Mouse (Mus musculus) testis, adult 2 months (tissue): ENCODE measurements at regions not wholly inside any gene's neighbourhood (a gene's known extent, or its start where the extent isn't known, plus 50 kb on each side); places are given as distances from the start of the nearest gene placed in this dataset.

Source experiments
- H3K27ac ChIP-seq: fragments of 200-500 bp; 2 replicates; pipeline ENCODE4 v1.5.1; 2012; ENCODE audit warnings: low read depth, low read length; ENCODE audit not compliant: control insufficient read depth, insufficient read depth
- H3K27me3 ChIP-seq: fragments of 200-500 bp; 2 replicates; pipeline ENCODE4 v1.6.1; 2012; ENCODE audit warnings: mild to moderate bottlenecking, low read length, moderate library complexity; ENCODE audit not compliant: control insufficient read depth, insufficient read depth
- H3K36me3 ChIP-seq: fragments of 200-500 bp; 2 replicates; pipeline ENCODE4 v1.6.1; 2012; ENCODE audit warnings: mild to moderate bottlenecking, low read length; ENCODE audit not compliant: control insufficient read depth, insufficient read depth
- H3K4me1 ChIP-seq: fragments of 200-500 bp; 2 replicates; pipeline ENCODE4 v1.6.1; 2012; ENCODE audit warnings: low read length; ENCODE audit not compliant: control insufficient read depth, insufficient read depth
- H3K4me3 ChIP-seq: fragments of 200-500 bp; 2 replicates; pipeline ENCODE4 v1.5.1; 2012; ENCODE audit warnings: low read depth, mild to moderate bottlenecking, low read length, moderate library complexity, mixed read lengths; ENCODE audit not compliant: control insufficient read depth
- CTCF ChIP-seq: fragments of 200-500 bp; IDR thresholded peaks from 2 replicates; pipeline ENCODE4 v1.5.1; 2012; ENCODE audit warnings: low read depth, mild to moderate bottlenecking, inconsistent platforms, low read length, moderate library complexity; ENCODE audit not compliant: control insufficient read depth, insufficient read depth, insufficient replicate concordance
- POLR2A ChIP-seq: fragments of 200-500 bp; IDR thresholded peaks from 2 replicates; pipeline ENCODE4 v1.6.1; 2012; ENCODE audit warnings: low read depth, mild to moderate bottlenecking, inconsistent platforms, low read length, moderate library complexity; ENCODE audit not compliant: control insufficient read depth

GRCm38 (mm10) chr1:88623040-88623439, 79.0 kb downstream of the Arl4c start:
- Histone ChIP-seq H3K36me3 (no peaks in the 10 kb centered on the region), H3K27ac (no peak overlapping the region), H3K4me1 (no peaks in the 10 kb centered on the region), H3K4me3 (no peak overlapping the region), H3K27me3 (no peaks in the 10 kb centered on the region)
- TF ChIP-seq POLR2A: no peak
- TF ChIP-seq CTCF: no peak

- H3K27ac ChIP-seq: no peak overlapping the region
- H3K36me3 ChIP-seq: no peaks in the 10 kb centered on the region
- TF ChIP-seq POLR2A (no peak), CTCF (no peak)
- no peak overlapping the region for H3K4me3 ChIP-seq
- no peaks in the 10 kb centered on the region for H3K4me1 ChIP-seq
- H3K27me3 ChIP-seq: no peaks in the 10 kb centered on the region
Observed at GRCm38 (mm10) chr1:88622356-88622755, 79.7 kb downstream of the Arl4c start.

GRCm38 (mm10) chr1:88621214-88621613, 80.8 kb downstream of the Arl4c start:
- no peak for TF ChIP-seq POLR2A
- TF ChIP-seq CTCF: no peak
- Histone ChIP-seq H3K4me1 (no peaks in the 10 kb centered on the region), H3K36me3 (no peaks in the 10 kb centered on the region), H3K27me3 (no peaks in the 10 kb centered on the region), H3K27ac (no peak overlapping the region), H3K4me3 (peak overlapping the region; percentile 1; the same call in 1 of the 2 replicates)

GRCm38 (mm10) chr1:88613007-88613406, 89.0 kb downstream of the Arl4c start:
- H3K27me3 ChIP-seq: no peaks in the 10 kb centered on the region
- no peaks in the 10 kb centered on the region for H3K4me1 ChIP-seq
- H3K27ac ChIP-seq: no peak overlapping the region
- no peak for TF ChIP-seq CTCF
- TF ChIP-seq POLR2A: no peak
- H3K36me3 ChIP-seq: no peaks in the 10 kb centered on the region
- no peak overlapping the region for H3K4me3 ChIP-seq

DNA sequence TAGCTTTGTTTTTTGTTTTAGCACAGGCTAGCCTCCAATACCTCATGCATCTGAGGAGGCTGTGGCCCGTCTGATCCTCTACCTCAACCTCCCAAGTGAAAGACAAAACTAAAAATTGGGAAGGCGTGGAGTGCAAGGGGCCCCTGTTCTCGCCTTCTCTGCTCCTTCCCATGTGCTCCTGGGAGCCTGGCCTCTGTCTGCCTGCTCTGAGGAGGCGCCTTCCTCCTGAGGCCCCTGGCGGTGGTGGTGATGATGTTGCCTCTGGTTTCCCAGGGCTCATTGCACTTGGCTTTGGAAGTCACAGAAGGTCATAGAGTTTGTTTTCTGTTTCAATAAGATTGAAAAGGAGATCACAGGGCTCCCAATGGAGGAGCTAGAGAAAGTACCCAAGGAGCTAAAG, 90.8 kb downstream of the Arl4c start:
- Histone ChIP-seq H3K36me3 (no peaks in the 10 kb centered on the region), H3K4me3 (no peak overlapping the region), H3K27me3 (no peaks in the 10 kb centered on the region), H3K4me1 (no peaks in the 10 kb centered on the region), H3K27ac (no peak overlapping the region)
- no peak for TF ChIP-seq CTCF
- no peak for TF ChIP-seq POLR2A

DNA sequence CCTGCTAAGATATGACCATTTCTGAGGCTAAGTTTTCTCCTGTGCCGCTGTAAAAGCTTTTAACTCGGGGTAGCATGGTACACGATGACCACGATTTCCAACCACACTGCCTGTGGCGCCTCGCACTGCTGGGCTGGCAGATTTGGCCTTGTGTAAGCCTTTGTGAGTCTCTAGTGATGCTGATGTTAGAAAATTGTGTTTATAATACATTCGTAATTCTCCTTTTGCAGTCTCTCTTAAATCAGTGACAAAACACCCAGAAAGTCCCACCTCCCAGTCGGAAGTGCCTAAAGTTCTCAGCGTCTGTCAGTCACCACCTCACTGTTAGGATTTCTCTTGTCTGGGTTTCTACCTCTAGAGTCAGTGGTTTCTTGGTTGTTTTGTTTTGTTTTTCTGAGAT, 91.2 kb downstream of the Arl4c start:
- Histone ChIP-seq H3K27ac (no peak overlapping the region), H3K27me3 (no peaks in the 10 kb centered on the region), H3K4me1 (no peaks in the 10 kb centered on the region), H3K4me3 (no peak overlapping the region), H3K36me3 (no peaks in the 10 kb centered on the region)
- TF ChIP-seq CTCF (no peak), POLR2A (no peak)

- Histone ChIP-seq H3K4me1 (no peaks in the 10 kb centered on the region), H3K4me3 (no peak overlapping the region), H3K27ac (no peak overlapping the region), H3K36me3 (no peaks in the 10 kb centered on the region), H3K27me3 (no peaks in the 10 kb centered on the region)
- TF ChIP-seq POLR2A (no peak), CTCF (no peak)
Observed at GRCm38 (mm10) chr1:88608826-88609225, 93.2 kb downstream of the Arl4c start.

- Histone ChIP-seq H3K4me3 (no peak overlapping the region), H3K27me3 (no peaks in the 10 kb centered on the region), H3K4me1 (no peaks in the 10 kb centered on the region), H3K27ac (no peak overlapping the region), H3K36me3 (no peaks in the 10 kb centered on the region)
- TF ChIP-seq POLR2A (no peak), CTCF (no peak)
Observed at GRCm38 (mm10) chr1:88608236-88608635, 93.8 kb downstream of the Arl4c start.
